Mouse (Mus musculus) ES-Bruce4 (cell line): ENCODE results near the gene Ccdc163.

Experiments
- CTCF ChIP-seq: IDR thresholded peaks from one replicate; pipeline ENCODE4 v1.8.1; 2011; ENCODE audit warnings: low read depth, low read length
- POLR2A ChIP-seq: IDR thresholded peaks from one replicate; pipeline ENCODE4 v1.8.1; 2011; ENCODE audit warnings: low read length; ENCODE audit not compliant: insufficient read depth

- TF ChIP-seq CTCF (no peak), POLR2A (no peak)
Measured at GRCm38 (mm10) chr4:116777079-116777478, 68.8 kb downstream of the Ccdc163 start.
